Mouse (Mus musculus) liver, embryonic 14.5 days (tissue): ENCODE measurements around the gene Opcml. TPM values are rescaled to one million over a fixed set of nuclear protein-coding genes. Genes with fewer than 3 reads are reported as not detected.

ENCODE experiments used
- ATAC-seq: fragments of 200-750 bp; cut with Nextera tagmentation; 2 replicates; pipeline ENCODE4 v1.8.0; 2017; ENCODE audit warnings: moderate number of reproducible peaks, mild to moderate bottlenecking, moderate library complexity; ENCODE audit not compliant: insufficient read depth
- DNase-seq, 3 experiments: peaks; one replicate each; pipeline ENCODE4 v3.0.0-alpha.2; 2012 to 2013; ENCODE audit warnings: low read depth in 3 of 3, low spot score in 3 of 3
- H3K27ac ChIP-seq: fragments of 300-500 bp; sonication (generic); 2 replicates; pipeline ENCODE4 v1.5.1; 2014; ENCODE audit warnings: moderate library complexity, mild to moderate bottlenecking, control low read depth, inconsistent platforms
- H3K27me3 ChIP-seq: fragments of 300-500 bp; sonication (generic); 2 replicates; pipeline ENCODE4 v1.6.1; 2014; ENCODE audit warnings: mild to moderate bottlenecking, low read length, moderate library complexity; ENCODE audit not compliant: control insufficient read depth, insufficient read depth
- H3K36me3 ChIP-seq: fragments of 300-500 bp; sonication (generic); replicated peaks from 2 replicates; pipeline ENCODE4 v1.6.1; 2014; ENCODE audit warnings: low read depth; ENCODE audit not compliant: control insufficient read depth, insufficient read depth
- H3K4me1 ChIP-seq, 2 experiments: fragments of 200-500 bp in 1 of 2; fragments of 300-500 bp in 1 of 2; sonication (generic) in 1 of 2; replicated peaks; 2 replicates each; pipeline ENCODE4 v1.6.1; 2012 to 2014; ENCODE audit warnings: antibody characterized with exemption in 1 of 2, inconsistent platforms in 1 of 2, low read length in 1 of 2; ENCODE audit not compliant: control insufficient read depth in 2 of 2, insufficient read depth in 2 of 2
- H3K4me2 ChIP-seq: fragments of 300-500 bp; sonication (generic); 2 replicates; pipeline ENCODE4 v1.6.1; 2014; ENCODE audit warnings: low read depth, mild to moderate bottlenecking, control low read depth, moderate library complexity
- H3K4me3 ChIP-seq, 2 experiments: fragments of 200-500 bp in 1 of 2; fragments of 300-500 bp in 1 of 2; sonication (generic) in 1 of 2; 2 replicates each; pipeline ENCODE4 v1.5.1; 2012 to 2014; ENCODE audit warnings: low read depth in 2 of 2, low read length in 2 of 2, mild to moderate bottlenecking in 2 of 2, control low read depth in 1 of 2, inconsistent platforms in 1 of 2, moderate library complexity in 1 of 2; ENCODE audit not compliant: insufficient read depth in 1 of 2
- H3K9ac ChIP-seq: fragments of 300-500 bp; sonication (generic); replicated peaks from 2 replicates; pipeline ENCODE4 v1.6.1; 2014; ENCODE audit warnings: mild to moderate bottlenecking, control low read depth, moderate library complexity
- H3K9me3 ChIP-seq: fragments of 300-500 bp; sonication (generic); 2 replicates; pipeline ENCODE4 v1.6.1; 2016; ENCODE audit warnings: low read length, mixed read lengths; ENCODE audit not compliant: control insufficient read depth
- CTCF ChIP-seq: IDR thresholded peaks from 2 replicates; pipeline ENCODE4 v1.5.1; 2016; ENCODE audit warnings: antibody characterized with exemption, low read depth, control low read depth
- EP300 ChIP-seq: IDR thresholded peaks from 2 replicates; pipeline ENCODE4 v1.6.1; 2016; ENCODE audit warnings: antibody characterized with exemption, low read depth
- WGBS: fragments of 180-500 bp; shearing (Covaris S2); extraction: QIAGEN DNeasy Blood & Tissue Kit; methylation state at CpG from one replicate; pipeline ENCODE4 v1.1.7; 2014; ENCODE audit not compliant: insufficient replicate concordance; 5-methylcytosine and 5-hydroxymethylcytosine counted together
- polyA plus RNA-seq, 2 experiments: library from polyadenylated mRNA; depleted of rRNA in 1 of 2; stranded (reverse) in 1 of 2; unstranded in 1 of 2; fragments of >200 nt; fragmentation: Nextera tagmentation in 1 of 2; extraction: Ambion mirVana in 1 of 2; gene quantifications; 2 replicates each; pipeline versions ENCODE4 v1.2.1 to v1.2.3; 2012 to 2014

Opcml gene
- polyA plus RNA-seq, 2 experiments: 0.03 TPM; not detected in 1

DNA sequence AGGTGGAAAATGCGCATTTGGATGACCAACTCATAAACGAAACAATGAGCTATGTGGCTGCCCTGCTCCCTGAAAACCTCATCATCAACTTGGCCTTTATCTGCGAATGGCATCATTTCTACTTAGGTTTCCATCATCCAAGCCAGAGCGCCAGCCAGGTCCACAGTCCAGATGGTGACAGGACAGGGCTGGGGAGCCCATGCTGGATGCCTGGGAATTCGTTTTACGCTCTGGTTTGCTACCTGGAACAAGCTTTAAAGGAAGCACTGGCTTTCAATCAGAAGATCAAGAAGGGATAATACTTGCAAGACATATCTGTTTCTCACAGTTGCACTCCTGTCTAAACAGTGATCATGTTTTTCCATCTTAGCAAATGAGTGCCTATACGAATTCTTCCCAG is 366.5 kb downstream of the Opcml start:
- H3K27ac ChIP-seq: no peak overlapping the region
- ATAC-seq (no peak), DNase-seq (no peak)
- WGBS: 67% methylated on average over 7 of the region's 7 CpGs
- no peaks in the 10 kb centered on the region for H3K9me3 ChIP-seq
- no peaks in the 10 kb centered on the region for H3K27me3 ChIP-seq
- TF ChIP-seq CTCF (no peak), EP300 (no peak)
- no peak overlapping the region for H3K4me2 ChIP-seq
- H3K9ac ChIP-seq: no peak overlapping the region
- no peaks in the 10 kb centered on the region for H3K4me1 ChIP-seq
- H3K36me3 ChIP-seq: no peaks in the 10 kb centered on the region
- H3K4me3 ChIP-seq: no peak overlapping the region

DNA sequence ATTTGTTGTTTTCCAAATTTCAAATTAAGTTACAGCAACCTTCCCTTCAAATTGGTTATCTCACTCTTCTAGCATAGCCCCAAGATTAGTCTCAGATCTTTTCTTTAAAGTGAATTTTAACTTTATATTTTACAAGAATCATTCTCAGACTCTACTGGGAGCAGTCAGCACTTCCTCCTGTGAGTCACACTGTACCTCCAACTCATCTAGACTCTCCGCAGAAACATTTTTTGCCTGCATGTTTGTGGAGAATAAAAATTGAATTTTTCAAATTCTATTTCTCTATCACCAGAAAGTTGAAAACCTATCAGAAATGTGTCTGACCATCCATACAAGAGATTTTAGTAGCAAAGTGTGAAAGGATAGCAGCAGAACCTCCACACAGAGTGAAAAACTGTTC is 370.4 kb downstream of the Opcml start:
- H3K4me3 ChIP-seq: no peak overlapping the region
- H3K4me1 ChIP-seq: no peaks in the 10 kb centered on the region
- no peaks in the 10 kb centered on the region for H3K27me3 ChIP-seq
- no peak for TF ChIP-seq EP300
- no peak for TF ChIP-seq CTCF
- WGBS: 74% methylated on average over 1 of the region's 1 CpGs
- no peak overlapping the region for H3K9ac ChIP-seq
- DNase-seq (no peak), ATAC-seq (no peak)
- no peaks in the 10 kb centered on the region for H3K36me3 ChIP-seq
- no peaks in the 10 kb centered on the region for H3K9me3 ChIP-seq
- no peak overlapping the region for H3K4me2 ChIP-seq
- no peak overlapping the region for H3K27ac ChIP-seq

DNA sequence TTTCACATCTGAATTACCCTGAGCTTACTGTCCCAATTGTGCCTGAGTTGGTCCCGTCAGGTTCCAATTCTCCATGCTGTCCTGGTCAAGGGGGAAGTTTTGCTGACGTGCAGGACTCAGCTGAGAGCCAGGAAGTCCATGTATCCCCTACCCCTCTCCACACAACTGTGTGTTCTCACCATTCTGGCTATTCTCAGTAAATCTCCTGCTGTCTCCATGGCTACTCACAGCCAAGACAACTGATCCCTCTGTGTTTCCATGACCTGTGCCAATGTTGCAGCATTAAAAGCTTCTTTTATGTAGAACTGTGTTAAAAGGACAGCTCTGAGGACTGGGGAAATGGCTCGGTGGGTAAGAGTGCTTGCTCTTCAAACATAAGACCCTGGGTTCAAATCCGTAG is 373.4 kb downstream of the Opcml start:
- Histone ChIP-seq H3K27me3 (no peaks in the 10 kb centered on the region), H3K36me3 (no peaks in the 10 kb centered on the region), H3K4me1 (no peaks in the 10 kb centered on the region), H3K9me3 (no peaks in the 10 kb centered on the region), H3K4me2 (no peak overlapping the region), H3K9ac (no peak overlapping the region), H3K4me3 (no peak overlapping the region), H3K27ac (no peak overlapping the region)
- ATAC-seq (no peak), DNase-seq (no peak)
- 44% methylated on average over 4 of the region's 4 CpGs for WGBS
- TF ChIP-seq CTCF: no peak
- no peak for TF ChIP-seq EP300

DNA sequence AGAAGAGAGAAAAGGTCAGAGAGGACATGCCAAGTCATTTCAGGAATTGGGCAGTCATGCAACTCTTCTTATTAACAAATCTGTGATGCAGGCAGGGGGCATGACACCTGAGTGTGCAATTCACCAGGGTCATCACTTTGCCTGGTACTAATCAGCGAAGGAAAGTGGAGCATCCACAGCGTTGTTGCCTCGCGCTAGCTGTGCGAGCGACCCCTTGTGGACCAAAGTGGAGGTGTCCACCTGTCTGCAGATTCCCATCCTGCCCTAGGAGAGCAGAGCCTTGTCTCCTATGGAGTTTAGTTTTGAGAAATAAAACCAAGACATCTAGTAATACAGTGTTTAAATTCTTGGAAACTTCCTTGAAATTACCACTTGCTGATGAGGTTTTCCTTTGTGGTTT is 381.3 kb downstream of the Opcml start:
- Histone ChIP-seq H3K9ac (no peak overlapping the region), H3K27me3 (no peaks in the 10 kb centered on the region), H3K4me2 (no peak overlapping the region), H3K36me3 (no peaks in the 10 kb centered on the region), H3K4me1 (no peaks in the 10 kb centered on the region), H3K4me3 (no peak overlapping the region), H3K27ac (no peak overlapping the region), H3K9me3 (no peaks in the 10 kb centered on the region)
- 7% methylated on average over 6 of the region's 6 CpGs for WGBS
- TF ChIP-seq CTCF (peak; percentile 66), EP300 (no peak)
- no peak for ATAC-seq
- no peak for DNase-seq

DNA sequence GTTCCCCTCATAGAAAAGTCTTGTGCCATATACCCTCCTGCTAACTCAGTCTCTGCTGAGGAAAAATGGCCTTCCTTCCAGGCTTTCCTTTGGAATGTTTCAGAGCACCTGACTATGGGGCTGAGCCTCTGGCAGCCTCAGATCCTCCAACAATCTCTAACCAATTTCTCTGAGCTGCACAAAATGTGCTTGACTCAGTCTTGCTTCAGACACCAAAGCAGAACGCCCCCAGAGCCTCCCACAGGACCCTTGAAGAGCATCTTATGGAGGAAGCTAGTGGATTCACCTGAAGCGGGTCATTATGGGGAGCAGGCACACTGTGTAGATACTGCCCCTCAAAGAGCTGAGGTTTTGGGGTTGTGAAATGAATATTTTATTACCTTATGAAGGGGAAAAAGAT is 386.5 kb downstream of the Opcml start:
- no peak overlapping the region for H3K27ac ChIP-seq
- no peak overlapping the region for H3K9ac ChIP-seq
- DNase-seq: no peak
- TF ChIP-seq CTCF: no peak
- no peak for TF ChIP-seq EP300
- no peaks in the 10 kb centered on the region for H3K36me3 ChIP-seq
- no peak overlapping the region for H3K4me2 ChIP-seq
- H3K4me3 ChIP-seq: no peak overlapping the region
- WGBS: 42% methylated on average over 2 of the region's 2 CpGs
- no peaks in the 10 kb centered on the region for H3K27me3 ChIP-seq
- ATAC-seq: no peak
- no peaks in the 10 kb centered on the region for H3K4me1 ChIP-seq
- H3K9me3 ChIP-seq: no peaks in the 10 kb centered on the region
